ENCODE assay signal across 23 mouse cellular contexts in the genomic region with DNA sequence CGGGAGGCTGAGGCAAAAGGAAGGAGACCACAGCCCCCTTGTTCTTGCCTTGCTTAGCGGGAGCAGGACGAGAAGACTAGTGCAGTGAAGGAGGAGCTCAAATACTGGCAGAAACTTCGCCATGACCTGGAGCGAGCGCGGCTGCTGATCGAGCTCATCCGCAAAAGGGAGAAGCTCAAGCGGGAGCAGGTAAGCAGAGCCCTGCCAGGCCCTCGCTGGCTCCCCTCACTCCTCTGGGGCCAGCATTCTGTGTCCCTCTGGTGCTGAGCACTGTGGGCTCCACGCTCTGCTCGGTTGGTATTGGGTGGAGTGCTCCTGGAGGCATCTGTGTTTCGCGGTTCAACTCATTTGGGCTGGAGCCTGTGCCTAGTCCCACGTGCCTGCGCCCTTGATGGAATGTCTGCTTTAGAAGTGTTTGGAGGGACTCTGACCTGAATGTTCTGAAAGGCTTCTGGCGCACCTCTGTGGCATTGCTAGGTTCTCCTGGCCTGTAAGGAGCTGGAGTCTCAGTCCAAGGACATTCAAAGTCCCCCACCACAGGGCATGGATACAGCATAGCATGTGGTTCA. TPM values are rescaled to one million over a fixed set of nuclear protein-coding genes. Genes with fewer than 3 reads are reported as not detected.
DNase-seq lines count a peak whose midpoint lies in the region; ATAC-seq and TF ChIP-seq lines count a peak whose summit lies in the region.
"Had no signal": no experiment of that assay in that cellular context is flagged by ENCODE, and none has a peak within 500 bp of the region (broad histone marks: within the 10 kb centered on the region; RNA-seq: fewer than 3 reads in every experiment).

No protein-coding gene starts in this region.

- H3K27me3 ChIP-seq in heart, embryonic 12.5 days (replicated peaks): no peaks in the 10 kb centered on the region
- H3K27me3 ChIP-seq in kidney, adult 2 months (replicated peaks; ENCODE audit: control insufficient read depth, insufficient read depth, low read length): no peaks in the 10 kb centered on the region
- no peaks in the 10 kb centered on the region for H3K27me3 ChIP-seq in kidney, embryonic 16.5 days (ENCODE audit: insufficient read depth, low read length)
- H3K27me3 ChIP-seq in ES-Bruce4 (ENCODE audit: control insufficient read depth, insufficient read depth, low read length, poor library complexity, severe bottlenecking): no peaks in the 10 kb centered on the region
- H3K27me3 ChIP-seq in intestine, postnatal 0 days (replicated peaks; ENCODE audit: control insufficient read depth, insufficient read depth, low read length): no peaks in the 10 kb centered on the region
- H3K27me3 ChIP-seq in hindbrain, embryonic 16.5 days (replicated peaks; ENCODE audit: control insufficient read depth, insufficient read depth, low read length): no peaks in the 10 kb centered on the region
- H3K27me3 ChIP-seq: midbrain, embryonic 15.5 days; stomach, embryonic 15.5 days had no signal

- ATAC-seq in heart, embryonic 12.5 days (ENCODE audit: insufficient number of reproducible peaks, low FRiP score): 0 out of 2 replicates have a peak, but pooled peaks have one; percentile 27
- ATAC-seq in kidney, embryonic 16.5 days (ENCODE audit: low FRiP score, low TSS enrichment): no peak
- no peak for ATAC-seq in intestine, postnatal 0 days
- ATAC-seq in hindbrain, embryonic 16.5 days: no peak
- ATAC-seq: midbrain, embryonic 15.5 days had no signal

- no peak overlapping the region for H3K9ac ChIP-seq in heart, embryonic 12.5 days
- no peak overlapping the region for H3K9ac ChIP-seq in kidney, embryonic 16.5 days (replicated peaks; ENCODE audit: low read length)
- no peak overlapping the region for H3K9ac ChIP-seq in ES-Bruce4 (ENCODE audit: low read depth, poor library complexity, severe bottlenecking)
- no peak overlapping the region for H3K9ac ChIP-seq in intestine, postnatal 0 days (ENCODE audit: low read depth, low read length)
- no peak overlapping the region for H3K9ac ChIP-seq in hindbrain, embryonic 16.5 days (ENCODE audit: low read depth, low read length)
- H3K9ac ChIP-seq: midbrain, embryonic 15.5 days; stomach, embryonic 15.5 days had no signal

- peaks cover 82% of the 10 kb centered on the region for H3K36me3 ChIP-seq in heart, embryonic 12.5 days
- H3K36me3 ChIP-seq in kidney, adult 2 months (ENCODE audit: control insufficient read depth, insufficient read depth, low read length): no peaks in the 10 kb centered on the region; the same call in 1 of the 2 replicates
- peaks cover 80% of the 10 kb centered on the region for H3K36me3 ChIP-seq in kidney, embryonic 16.5 days (ENCODE audit: insufficient read depth, low read length)
- H3K36me3 ChIP-seq in ES-Bruce4 (ENCODE audit: control insufficient read depth, insufficient read depth, low read length, poor library complexity, severe bottlenecking): peaks cover 9% of the 10 kb centered on the region
- H3K36me3 ChIP-seq in intestine, postnatal 0 days (ENCODE audit: control insufficient read depth, insufficient read depth): peaks cover 60% of the 10 kb centered on the region
- H3K36me3 ChIP-seq in hindbrain, embryonic 16.5 days (ENCODE audit: control insufficient read depth, insufficient read depth, low read length): peaks cover 60% of the 10 kb centered on the region

- no peak for TF ChIP-seq CTCF in kidney, adult 2 months (conservative IDR thresholded peaks at IDR 0.05; ENCODE audit: insufficient read depth, insufficient read length, low read depth, low read length)
- no peak for TF ChIP-seq CTCF in ES-Bruce4 (IDR thresholded peaks at IDR 0.05; ENCODE audit: low read depth, low read length)
- no peak for TF ChIP-seq CTCF in intestine, postnatal 0 days (IDR thresholded peaks at IDR 0.05; ENCODE audit: low read depth)

- no peak for TF ChIP-seq POLR2A in kidney, adult 2 months (IDR thresholded peaks at IDR 0.05; ENCODE audit: low read depth, low read length)
- TF ChIP-seq POLR2A in ES-Bruce4 (IDR thresholded peaks at IDR 0.05; ENCODE audit: insufficient read depth, low read length): no peak

- TF ChIP-seq EP300 in ES-Bruce4 (IDR thresholded peaks at IDR 0.05; ENCODE audit: insufficient read depth, low read depth, low read length): no peak

- no peaks in the 10 kb centered on the region for H3K9me3 ChIP-seq in heart, embryonic 12.5 days (replicated peaks)
- H3K9me3 ChIP-seq in kidney, embryonic 16.5 days (ENCODE audit: low read length): no peaks in the 10 kb centered on the region
- no peaks in the 10 kb centered on the region for H3K9me3 ChIP-seq in ES-Bruce4 (replicated peaks; ENCODE audit: control insufficient read depth, insufficient read depth, low read length, poor library complexity, severe bottlenecking)
- H3K9me3 ChIP-seq in intestine, postnatal 0 days (ENCODE audit: control insufficient read depth): no peaks in the 10 kb centered on the region
- no peaks in the 10 kb centered on the region for H3K9me3 ChIP-seq in hindbrain, embryonic 16.5 days (ENCODE audit: control insufficient read depth, low read length)
- H3K9me3 ChIP-seq: G1E; midbrain, embryonic 15.5 days; stomach, embryonic 15.5 days had no signal

- no peak overlapping the region for H3K4me3 ChIP-seq in heart, embryonic 12.5 days
- H3K4me3 ChIP-seq in kidney, adult 2 months (ENCODE audit: insufficient read depth, low read depth, low read length): no peak overlapping the region
- H3K4me3 ChIP-seq in kidney, embryonic 16.5 days (ENCODE audit: low read length): no peak overlapping the region
- peak overlapping the region; percentile 13; the same call in 1 of the 2 replicates for H3K4me3 ChIP-seq in ES-Bruce4 (ENCODE audit: low read depth, low read length)
- H3K4me3 ChIP-seq in intestine, postnatal 0 days (ENCODE audit: low read depth, low read length): no peak overlapping the region
- no peak overlapping the region for H3K4me3 ChIP-seq in hindbrain, embryonic 16.5 days (ENCODE audit: low read length)
- H3K4me3 ChIP-seq: layer of hippocampus, adult 2 months; midbrain, embryonic 15.5 days; stomach, embryonic 15.5 days had no signal

- peak overlapping the region; percentile 88 for H3K27ac ChIP-seq in heart, embryonic 12.5 days (ENCODE audit: poor library complexity, severe bottlenecking)
- no peak overlapping the region for H3K27ac ChIP-seq in kidney, adult 2 months (ENCODE audit: insufficient read depth, low read depth, low read length)
- H3K27ac ChIP-seq in kidney, embryonic 16.5 days (ENCODE audit: low read length): no peak overlapping the region
- no peak overlapping the region for H3K27ac ChIP-seq in ES-Bruce4 (ENCODE audit: insufficient read depth, low read length)
- peak overlapping the region; percentile 57 for H3K27ac ChIP-seq in intestine, postnatal 0 days (ENCODE audit: low read depth, low read length)
- no peak overlapping the region for H3K27ac ChIP-seq in hindbrain, embryonic 16.5 days (ENCODE audit: low read depth, low read length)
- H3K27ac ChIP-seq: layer of hippocampus, adult 2 months; midbrain, embryonic 15.5 days; stomach, embryonic 15.5 days had no signal

- H3K4me2 ChIP-seq in heart, embryonic 12.5 days: no peak overlapping the region
- no peak overlapping the region for H3K4me2 ChIP-seq in kidney, embryonic 16.5 days (replicated peaks; ENCODE audit: low read depth, low read length)
- H3K4me2 ChIP-seq in intestine, postnatal 0 days (replicated peaks; ENCODE audit: low read depth): no peak overlapping the region
- no peak overlapping the region for H3K4me2 ChIP-seq in hindbrain, embryonic 16.5 days (ENCODE audit: low read length)
- H3K4me2 ChIP-seq: liver, embryonic 11.5 days; midbrain, embryonic 15.5 days; stomach, embryonic 15.5 days had no signal

- H3K4me1 ChIP-seq in heart, embryonic 12.5 days (replicated peaks): peaks cover 31% of the 10 kb centered on the region
- H3K4me1 ChIP-seq in kidney, adult 2 months (ENCODE audit: control insufficient read depth, insufficient read depth, low read length): peaks cover 14% of the 10 kb centered on the region; the same call in 1 of the 2 replicates
- H3K4me1 ChIP-seq in kidney, embryonic 16.5 days (ENCODE audit: insufficient read depth, low read length): no peaks in the 10 kb centered on the region
- H3K4me1 ChIP-seq in ES-Bruce4 (ENCODE audit: control insufficient read depth, insufficient read depth, low read length): no peaks in the 10 kb centered on the region
- 0 out of 2 replicates have a peak, but pooled peaks cover 6% of the 10 kb centered on the region for H3K4me1 ChIP-seq in intestine, postnatal 0 days (replicated peaks; ENCODE audit: control insufficient read depth, insufficient read depth, low read length)
- no peaks in the 10 kb centered on the region for H3K4me1 ChIP-seq in hindbrain, embryonic 16.5 days (ENCODE audit: control insufficient read depth, insufficient read depth, low read depth, low read length)
- H3K4me1 ChIP-seq: midbrain, embryonic 15.5 days; stomach, embryonic 15.5 days had no signal

- 83% methylated on average over 18 of the region's 18 CpGs for WGBS in heart, embryonic 12.5 days
- 70% methylated on average over 18 of the region's 18 CpGs for WGBS in kidney, adult 2 months
- WGBS in kidney, embryonic 16.5 days: 84% methylated on average over 18 of the region's 18 CpGs
- 89% methylated on average over 18 of the region's 18 CpGs for WGBS in intestine, postnatal 0 days
- 90% methylated on average over 18 of the region's 18 CpGs for WGBS in hindbrain, embryonic 16.5 days

- DNase-seq in heart, postnatal 4 days: no peak
- DNase-seq in kidney, adult 2 months: peak; percentile 52
- DNase-seq in thymus, postnatal 10 days (ENCODE audit: low spot score in 2 of 2): no peak
- DNase-seq: adrenal gland, adult 2 months; B cell, adult 2 months; cerebellum, postnatal 10 days; gastrocnemius, postnatal 10 days; left cerebral cortex, postnatal 4 days; right cerebral cortex, adult 18-20 months; spleen, adult 18-20 months had no signal

RNA-seq across cellular contexts. Expression of a gene that starts 13.7 kb away (rescaled TPM):
- 13.2 and 15.4 TPM in 2 replicates for polyA plus RNA-seq in heart, embryonic 12.5 days (2016; fragmentation: Nextera tagmentation; extraction: Ambion mirVana)
- total RNA-seq in heart, postnatal 4 days (2021): 10 to 100 TPM; 22.8 to 25.9 TPM
- polyA plus RNA-seq in kidney, adult 2 months (2012; rRNA removed): 30.2 and 31.3 TPM in 2 replicates
- 9.9 and 11.0 TPM in 2 replicates for polyA plus RNA-seq in kidney, embryonic 16.5 days (2015; fragmentation: Nextera tagmentation; extraction: Ambion mirVana)
- 89.8 and 92.9 TPM in 2 replicates for polyA plus RNA-seq in ES-Bruce4 (2011; ENCODE audit: insufficient read depth, insufficient read length, low read depth, missing spikeins)
- polyA plus RNA-seq in intestine, postnatal 0 days (2015; fragmentation: Nextera tagmentation; extraction: Ambion mirVana): 42.9 and 44.4 TPM in 2 replicates
- polyA plus RNA-seq in hindbrain, embryonic 16.5 days (2015; fragmentation: Nextera tagmentation; extraction: Ambion mirVana): 6.3 and 7.0 TPM in 2 replicates

RNA-seq across cellular contexts. Expression of a gene that starts 43.6 kb away (rescaled TPM):
- polyA plus RNA-seq in heart, embryonic 12.5 days (2016; fragmentation: Nextera tagmentation; extraction: Ambion mirVana): 0.05 TPM in 1 of 2 replicates, not detected in the other
- under 1 TPM in 1 of 2 experiments, not detected in 1; 0.07 TPM for total RNA-seq in heart, postnatal 4 days (2021)
- polyA plus RNA-seq in kidney, adult 2 months (2012; rRNA removed): 0.04 TPM in 1 of 2 replicates, not detected in the other
- 0.08 TPM in 1 of 2 replicates, not detected in the other for polyA plus RNA-seq in kidney, embryonic 16.5 days (2015; fragmentation: Nextera tagmentation; extraction: Ambion mirVana)
- polyA plus RNA-seq in ES-Bruce4 (2011; ENCODE audit: insufficient read depth, insufficient read length, low read depth, missing spikeins): 0.15 TPM in 1 of 2 replicates, not detected in the other
- polyA plus RNA-seq in intestine, postnatal 0 days (2015; fragmentation: Nextera tagmentation; extraction: Ambion mirVana): 0.12 and 0.20 TPM in 2 replicates
- not detected in 2 replicates for polyA plus RNA-seq in hindbrain, embryonic 16.5 days (2015; fragmentation: Nextera tagmentation; extraction: Ambion mirVana)
- total RNA-seq: G1E; gastrocnemius, postnatal 10 days had no signal
- polyA plus RNA-seq: forebrain, embryonic 11.5 days; G1E; liver, embryonic 11.5 days; lung, embryonic 16.5 days; thymus, postnatal 0 days had no signal

RNA-seq across cellular contexts. Expression of a gene that starts 45.5 kb away (rescaled TPM):
- polyA plus RNA-seq in heart, embryonic 12.5 days (2016; fragmentation: Nextera tagmentation; extraction: Ambion mirVana): 3.2 and 3.9 TPM in 2 replicates
- under 1 TPM; 0.47 to 0.50 TPM for total RNA-seq in heart, postnatal 4 days (2021)
- polyA plus RNA-seq in kidney, adult 2 months (2012; rRNA removed): 10.5 and 10.9 TPM in 2 replicates
- polyA plus RNA-seq in kidney, embryonic 16.5 days (2015; fragmentation: Nextera tagmentation; extraction: Ambion mirVana): 52.5 and 57.2 TPM in 2 replicates
- polyA plus RNA-seq in ES-Bruce4 (2011; ENCODE audit: insufficient read depth, insufficient read length, low read depth, missing spikeins): 49.0 and 50.7 TPM in 2 replicates
- 204 and 222 TPM in 2 replicates for polyA plus RNA-seq in intestine, postnatal 0 days (2015; fragmentation: Nextera tagmentation; extraction: Ambion mirVana)
- polyA plus RNA-seq in hindbrain, embryonic 16.5 days (2015; fragmentation: Nextera tagmentation; extraction: Ambion mirVana): 1.2 and 2.0 TPM in 2 replicates
- polyA plus RNA-seq: G1E had no signal

Comparison
In these comparisons a context has a peak if more than half of its experiments do, and no peak if none do; other contexts are left out.
1. H3K27ac ChIP-seq: peak in heart, embryonic 12.5 days (single experiment) and intestine, postnatal 0 days (single experiment); none in kidney, adult 2 months (single experiment), kidney, embryonic 16.5 days (single experiment), ES-Bruce4 (single experiment) and hindbrain, embryonic 16.5 days (single experiment).